Mouse (Mus musculus): ENCODE measurements around the gene Acsf3.

Gene Acsf3

GRCm38 (mm10) chr8:122851692-122852545 is 76.6 kb downstream of the Acsf3 start:
- DNase-seq = no peak

GRCm38 (mm10) chr8:122852546-122852905 is 77.2 kb downstream of the Acsf3 start:
- no peak for DNase-seq

- peak; percentile 42 for DNase-seq
Measured at GRCm38 (mm10) chr8:122853340-122853771, 78.1 kb downstream of the Acsf3 start.

GRCm38 (mm10) chr8:122854388-122854787 is 79.1 kb downstream of the Acsf3 start:
- DNase-seq = no peak

GRCm38 (mm10) chr8:122855123-122855522 is 79.8 kb downstream of the Acsf3 start:
- no peak for DNase-seq

GRCm38 (mm10) chr8:122856288-122856687 is 81.0 kb downstream of the Acsf3 start:
- no peak for DNase-seq

GRCm38 (mm10) chr8:122859843-122860242 is 84.6 kb downstream of the Acsf3 start:
- DNase-seq = no peak

GRCm38 (mm10) chr8:122864719-122865129 is 89.4 kb downstream of the Acsf3 start:
- DNase-seq = no peak

GRCm38 (mm10) chr8:122865441-122865840 is 90.2 kb downstream of the Acsf3 start:
- DNase-seq = peak; percentile 22

GRCm38 (mm10) chr8:122866231-122866630 is 90.9 kb downstream of the Acsf3 start:
- no peak for DNase-seq

Data from right cerebral cortex, postnatal 4 days (tissue).